Mouse (Mus musculus) forebrain, embryonic 15.5 days (tissue): ENCODE results near the gene Vmn1r120. TPM values are rescaled to one million over a fixed set of nuclear protein-coding genes. Genes with fewer than 3 reads are reported as not detected.
"Not testable (repeated sequence)": the region's sequence is repeated elsewhere in the genome, so short reads cannot be mapped to it uniquely, and the experiment has no call there.

ENCODE experiments used
- ATAC-seq: fragments of 200-750 bp; cut with Nextera tagmentation; replicated peaks from 2 replicates; pipeline ENCODE4 v1.8.0; 2017; ENCODE audit warnings: mild to moderate bottlenecking, moderate TSS enrichment, moderate library complexity
- H3K27ac ChIP-seq: fragments of 300-500 bp; sonication (generic); replicated peaks from 2 replicates; pipeline ENCODE4 v1.5.1; 2015; ENCODE audit warnings: mild to moderate bottlenecking, inconsistent platforms
- H3K27me3 ChIP-seq: fragments of 300-500 bp; sonication (generic); 2 replicates; pipeline ENCODE4 v1.6.1; 2015; ENCODE audit warnings: inconsistent platforms
- H3K36me3 ChIP-seq: fragments of 300-500 bp; sonication (generic); 2 replicates; pipeline ENCODE4 v1.6.1; 2015; ENCODE audit warnings: mild to moderate bottlenecking, inconsistent platforms
- H3K4me1 ChIP-seq: fragments of 300-500 bp; sonication (generic); 2 replicates; pipeline ENCODE4 v1.6.1; 2015; ENCODE audit warnings: inconsistent platforms
- H3K4me2 ChIP-seq: fragments of 300-500 bp; sonication (generic); replicated peaks from 2 replicates; pipeline ENCODE4 v1.6.1; 2015; ENCODE audit warnings: mild to moderate bottlenecking, inconsistent platforms
- H3K4me3 ChIP-seq: fragments of 300-500 bp; sonication (generic); 2 replicates; pipeline ENCODE4 v1.5.1; 2015; ENCODE audit warnings: mild to moderate bottlenecking, inconsistent platforms
- H3K9ac ChIP-seq: fragments of 300-500 bp; sonication (generic); replicated peaks from 2 replicates; pipeline ENCODE4 v1.6.1; 2015; ENCODE audit warnings: mild to moderate bottlenecking, inconsistent platforms
- H3K9me3 ChIP-seq: fragments of 300-500 bp; sonication (generic); 2 replicates; pipeline ENCODE4 v1.6.1; 2016; ENCODE audit warnings: inconsistent platforms
- WGBS: fragments of 180-500 bp; shearing (Covaris S2); methylation state at CpG from one replicate; pipeline ENCODE4 v1.1.7; 2015; ENCODE audit warnings: mixed read lengths; 5-methylcytosine and 5-hydroxymethylcytosine counted together
- polyA plus RNA-seq: library from polyadenylated mRNA; unstranded; fragments of >200 nt; fragmentation: Nextera tagmentation; extraction: Ambion mirVana; gene quantifications from 2 replicates; pipeline ENCODE4 v1.2.1, GENCODE M21; 2015

Gene Vmn1r120
- polyA plus RNA-seq, result not detected in 2 replicates

DNA sequence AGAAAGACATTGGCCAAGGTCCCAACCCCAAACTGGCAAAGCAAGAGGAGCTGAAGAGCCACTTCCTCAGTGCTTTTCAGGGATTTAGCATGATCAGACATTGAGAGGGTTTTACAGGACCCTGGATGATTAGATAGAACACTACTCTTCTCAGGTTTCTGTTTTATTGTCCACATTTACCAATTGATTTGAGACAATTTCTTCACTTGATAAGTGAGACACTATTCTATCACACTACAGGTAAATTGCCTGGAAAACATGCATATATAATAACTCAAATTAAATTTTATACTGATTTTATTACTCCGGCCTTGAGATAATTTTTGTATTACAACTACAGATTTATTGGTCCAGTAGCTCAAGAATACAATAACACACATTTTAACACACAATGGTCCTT is at the start of gene Vmn1r120:
Gene Vmn1r120 (minus strand): TSS at position 101 of the 400 bp plus-strand sequence.
- not testable (repeated sequence) for ATAC-seq, H3K27ac ChIP-seq, H3K4me3 ChIP-seq, H3K4me2 ChIP-seq, H3K27me3 ChIP-seq, H3K9me3 ChIP-seq, H3K36me3 ChIP-seq, H3K4me1 ChIP-seq, H3K9ac ChIP-seq
- WGBS, result 95% methylated on average over 1 of the region's 1 CpGs

DNA sequence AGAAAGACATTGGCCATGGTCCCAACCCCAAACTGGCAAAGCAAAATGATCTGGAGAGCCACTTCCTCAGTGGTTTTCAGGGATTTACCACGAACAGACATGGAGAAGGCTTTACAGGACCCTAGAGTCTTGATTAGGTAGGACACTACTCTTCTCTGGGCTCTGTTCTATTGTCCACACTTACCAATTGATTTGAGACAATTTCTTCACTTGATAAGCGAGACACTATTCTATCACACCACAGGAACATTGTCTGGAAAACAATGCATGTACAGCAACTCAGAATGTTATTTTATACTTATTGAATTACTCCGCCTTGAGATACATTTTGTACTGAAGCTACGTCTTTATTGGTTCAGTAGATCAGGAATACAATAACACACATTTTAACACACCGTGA is 44.8 kb upstream of the Vmn1r120 start, which contains the start of gene Vmn1r121:
Gene Vmn1r121 (minus strand): TSS at position 101 of the 400 bp plus-strand sequence.
- not testable (repeated sequence) for H3K4me1 ChIP-seq, H3K9ac ChIP-seq
- 78% methylated on average over 5 of the region's 5 CpGs for WGBS

DNA sequence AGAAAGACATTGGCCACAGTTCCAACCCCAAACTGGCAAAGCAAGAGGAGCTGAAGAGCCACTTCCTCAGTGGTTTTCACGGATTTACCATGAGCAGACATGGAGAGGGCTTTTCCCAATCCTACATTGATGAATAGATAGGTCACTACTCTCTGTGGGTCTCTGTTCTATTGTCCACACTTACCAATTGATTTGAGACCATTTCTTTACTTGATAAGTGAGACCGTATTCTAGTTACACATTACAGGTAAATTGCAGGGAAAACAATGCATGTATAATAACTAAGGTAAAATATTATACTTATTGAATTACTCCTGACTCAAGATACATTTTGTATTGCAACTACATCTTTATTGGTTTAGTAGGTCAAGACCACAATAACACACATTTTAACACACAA is 41.2 kb downstream of the Vmn1r120 start, which contains the start of gene Vmn1r119:
Gene Vmn1r119 (minus strand): TSS at position 101 of the 400 bp plus-strand sequence.
- H3K9ac ChIP-seq, H3K4me1 ChIP-seq, H3K9me3 ChIP-seq, H3K36me3 ChIP-seq, H3K27me3 ChIP-seq, H3K27ac ChIP-seq, ATAC-seq, H3K4me2 ChIP-seq, H3K4me3 ChIP-seq: not testable (repeated sequence)
- WGBS, result no CpG with 5 or more reads among the region's 2 CpGs

More for the DNA sequence above, 44.8 kb upstream of the Vmn1r120 start, which contains the start of gene Vmn1r121:
- not testable (repeated sequence) for ATAC-seq, H3K36me3 ChIP-seq, H3K4me2 ChIP-seq, H3K9me3 ChIP-seq, H3K4me3 ChIP-seq, H3K27ac ChIP-seq, H3K27me3 ChIP-seq

Other genes with a start within 250 kb of the Vmn1r120 start
- gene Vmn1r114, start 241.6 kb downstream of the Vmn1r120 start, polyA plus RNA-seq, result not detected in 2 replicates
- not detected in 2 replicates for gene Vmn1r115, start 208.8 kb downstream of the Vmn1r120 start, polyA plus RNA-seq
- not detected in 2 replicates for gene Vmn1r116, start 181.5 kb downstream of the Vmn1r120 start, polyA plus RNA-seq
- gene Vmn1r117, start 169.7 kb downstream of the Vmn1r120 start, polyA plus RNA-seq, result not detected in 2 replicates
- gene Vmn1r118, start 141.4 kb downstream of the Vmn1r120 start, polyA plus RNA-seq, result not detected in 2 replicates
- not detected in 2 replicates for gene Vmn1r119, start 41.3 kb downstream of the Vmn1r120 start, polyA plus RNA-seq
- gene Vmn1r121, start 44.7 kb upstream of the Vmn1r120 start, polyA plus RNA-seq, result not detected in 2 replicates
- not detected in 2 replicates for gene Vmn1r122, start 80.3 kb upstream of the Vmn1r120 start, polyA plus RNA-seq
- not detected in 2 replicates for gene Vmn1r123, start 108.4 kb upstream of the Vmn1r120 start, polyA plus RNA-seq
- not detected in 2 replicates for gene Gm5157, start 136.6 kb upstream of the Vmn1r120 start, polyA plus RNA-seq
- gene Vmn1r124, start 206.8 kb upstream of the Vmn1r120 start, polyA plus RNA-seq, result not detected in 2 replicates
- not detected in 2 replicates for gene Vmn1r125, start 218.4 kb upstream of the Vmn1r120 start, polyA plus RNA-seq
- gene Vmn1r126, start 247.7 kb upstream of the Vmn1r120 start, polyA plus RNA-seq, result not detected in 2 replicates